Mouse (Mus musculus): ENCODE measurements around the gene 2700049A03Rik.
A peak's percentile ranks its signal among the peaks of the same experiment; 100 is the strongest.

The 2700049A03Rik gene

DNA sequence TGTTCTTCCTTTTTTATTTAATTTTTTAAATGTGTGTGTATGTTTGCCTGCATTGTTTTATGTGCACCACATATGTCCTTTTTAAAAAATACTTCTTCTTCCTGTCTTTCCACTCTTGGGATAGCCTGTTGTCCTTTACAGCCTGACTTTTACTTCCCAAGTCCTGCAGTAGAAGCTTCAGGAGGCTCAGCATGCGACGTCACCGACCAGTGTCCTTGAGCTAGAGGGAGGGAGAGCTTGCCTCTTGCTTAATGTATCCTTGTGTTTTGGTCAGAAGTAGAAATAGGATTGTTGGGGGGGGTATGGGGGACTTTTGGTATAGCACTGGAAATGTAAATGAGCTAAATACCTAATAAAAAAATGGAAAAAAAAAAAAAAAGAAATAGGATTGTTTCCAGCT is 47.1 kb downstream of the 2700049A03Rik start:
- DNase-seq (ENCODE audit: low read depth, low spot score), result no peak

DNA sequence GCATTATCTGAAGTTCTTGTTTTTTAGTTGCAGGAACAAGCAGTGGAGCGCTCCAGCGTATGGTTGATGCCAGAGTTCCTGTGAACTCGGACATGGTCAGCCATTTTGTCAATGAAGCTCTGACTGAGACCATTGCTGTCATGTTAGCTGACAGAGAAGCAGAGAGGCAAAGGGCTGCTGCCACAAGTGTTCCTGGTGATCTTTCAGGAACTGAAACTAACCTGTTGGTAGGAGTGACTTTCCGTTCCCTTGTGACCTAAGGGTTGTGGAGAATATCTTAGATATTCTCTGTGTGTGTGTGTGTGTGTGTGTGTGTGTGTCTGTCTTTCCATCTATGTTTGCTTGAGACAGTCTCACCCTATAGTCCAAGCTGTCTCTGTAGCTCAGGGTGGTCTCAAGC is 47.7 kb downstream of the 2700049A03Rik start:
- DNase-seq (ENCODE audit: low read depth, low spot score), result no peak

DNA sequence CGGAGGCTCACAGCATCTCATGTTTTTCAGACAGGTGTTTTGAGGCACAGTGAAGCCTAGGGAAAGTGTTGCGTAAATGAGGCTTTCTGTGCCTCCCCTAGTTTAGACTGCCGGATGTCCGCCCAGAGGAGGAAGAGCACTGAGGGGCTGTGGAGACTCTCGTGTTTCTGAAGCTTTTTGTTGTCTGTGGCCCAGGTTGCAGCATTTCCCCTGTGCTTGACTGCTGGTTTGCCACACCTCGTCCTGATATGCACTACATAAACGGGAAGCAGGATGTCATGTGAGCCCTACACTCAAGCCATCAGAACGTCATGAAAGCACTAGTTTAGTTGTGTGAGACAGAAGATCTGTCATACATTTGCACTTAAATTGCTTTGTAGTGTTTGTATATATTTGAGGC is 56.1 kb downstream of the 2700049A03Rik start:
- DNase-seq (ENCODE audit: low read depth, low spot score), result no peak

DNA sequence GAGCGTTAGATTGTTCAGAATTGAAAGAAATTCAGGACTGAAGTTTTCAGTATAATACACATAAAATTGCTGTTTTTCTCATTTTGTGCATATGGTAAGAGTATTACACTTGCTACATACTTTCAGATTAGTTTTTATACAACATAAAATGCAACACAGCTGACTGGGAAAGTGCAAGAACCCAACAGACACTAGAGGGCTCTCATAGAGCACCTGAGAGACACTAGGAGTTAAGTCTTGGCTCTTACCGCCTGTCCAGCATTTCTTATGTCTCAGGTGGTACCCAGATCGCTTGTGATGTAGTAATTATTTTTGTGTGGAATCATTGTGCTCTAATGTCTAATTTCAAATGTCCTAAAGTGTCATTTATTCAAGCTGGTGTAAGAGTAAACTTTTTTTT is 61.0 kb downstream of the 2700049A03Rik start:
- no peak for DNase-seq (ENCODE audit: low read depth, low spot score)

DNA sequence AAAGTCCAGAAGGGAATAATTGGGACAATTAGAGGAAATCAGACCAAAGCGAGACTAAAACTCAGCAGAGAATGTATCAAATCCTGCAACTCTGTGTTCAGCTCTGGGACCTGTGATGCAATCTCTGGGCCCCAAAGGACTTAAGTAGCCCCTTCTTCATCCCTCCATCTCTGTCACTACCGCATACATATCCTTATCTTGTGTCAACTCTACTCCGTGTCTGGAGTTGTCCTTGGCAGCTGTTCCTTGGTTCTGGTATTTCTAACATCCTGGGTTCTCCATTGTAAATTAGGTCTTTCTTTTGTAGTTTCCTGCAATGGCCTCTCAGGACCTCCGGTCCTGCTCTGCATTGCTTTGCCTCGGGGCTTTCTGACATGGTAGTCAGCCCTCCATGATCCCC is 65.1 kb downstream of the 2700049A03Rik start:
- no peak for DNase-seq (ENCODE audit: low read depth, low spot score)

DNA sequence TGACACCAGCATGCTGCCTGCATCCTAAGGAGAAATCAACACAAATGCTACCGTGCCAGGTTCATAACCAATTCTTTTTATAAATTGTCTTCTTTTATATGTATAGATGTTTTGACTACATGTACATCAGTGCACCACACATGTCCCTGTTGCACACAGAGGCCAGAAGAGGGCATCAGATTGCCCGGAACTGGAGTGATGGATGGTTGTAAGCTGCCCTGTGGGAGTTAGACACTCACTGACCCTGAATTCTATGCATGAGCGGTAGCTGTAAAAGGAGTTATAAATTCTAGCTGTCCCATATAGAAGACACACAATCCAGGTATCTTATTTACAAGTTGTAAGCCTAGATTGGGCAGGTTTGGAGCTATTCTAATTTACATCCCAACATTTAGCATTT is 67.7 kb downstream of the 2700049A03Rik start:
- no peak for DNase-seq (ENCODE audit: low read depth, low spot score)

DNA sequence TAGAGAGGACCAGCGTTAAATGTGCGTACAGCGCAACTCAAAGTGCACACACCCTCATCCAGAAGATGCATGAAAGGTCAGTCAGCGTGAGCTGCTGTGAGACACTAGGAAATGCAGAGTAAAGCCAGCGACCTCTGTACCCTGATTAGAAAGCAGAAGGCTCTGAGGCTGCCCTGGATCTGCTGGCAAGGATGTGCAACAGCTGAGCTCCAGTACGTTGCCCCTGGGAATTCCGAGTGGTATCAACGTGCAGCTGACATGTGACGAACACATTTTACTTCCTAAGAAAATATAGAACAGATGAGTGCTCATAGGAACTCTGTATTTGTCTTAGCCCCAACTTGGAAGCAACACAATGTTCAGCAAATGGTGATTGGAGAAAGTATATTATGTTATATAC is 80.5 kb downstream of the 2700049A03Rik start:
- DNase-seq (ENCODE audit: low read depth, low spot score), result no peak

DNA sequence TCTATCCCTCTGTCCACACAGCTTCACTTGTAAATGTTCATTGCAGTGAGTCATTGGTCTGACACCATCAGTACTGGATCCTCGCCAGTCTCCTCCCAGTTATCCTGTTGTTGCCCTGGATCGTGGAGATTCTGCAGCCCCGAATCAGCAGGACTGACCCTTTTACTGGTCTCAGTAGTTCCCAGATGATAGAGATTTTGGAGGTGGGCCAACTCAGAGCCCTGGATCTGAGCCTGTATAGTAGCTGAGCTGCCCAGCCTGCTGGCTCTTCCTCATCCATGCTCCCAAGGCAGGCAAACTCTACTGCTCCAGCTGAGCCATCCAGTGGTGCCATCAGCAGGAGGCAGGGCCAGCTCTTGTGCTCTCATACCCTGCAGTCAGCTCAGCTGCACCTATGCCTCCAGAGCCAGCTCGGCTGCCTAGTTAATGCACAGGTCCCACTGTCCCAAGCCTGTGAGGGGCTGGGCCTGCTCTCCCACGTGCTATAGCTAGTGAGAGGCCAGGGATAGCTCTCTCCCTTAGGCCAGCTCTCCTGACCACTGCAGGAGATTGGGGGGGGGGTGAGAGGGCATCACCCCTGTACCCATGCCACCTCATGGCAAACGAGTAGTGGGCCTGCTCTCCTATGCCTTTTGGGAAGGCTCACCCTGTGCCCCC is 81.3 kb downstream of the 2700049A03Rik start:
- DNase-seq (ENCODE audit: low read depth, low spot score), result peak; percentile 3

DNA sequence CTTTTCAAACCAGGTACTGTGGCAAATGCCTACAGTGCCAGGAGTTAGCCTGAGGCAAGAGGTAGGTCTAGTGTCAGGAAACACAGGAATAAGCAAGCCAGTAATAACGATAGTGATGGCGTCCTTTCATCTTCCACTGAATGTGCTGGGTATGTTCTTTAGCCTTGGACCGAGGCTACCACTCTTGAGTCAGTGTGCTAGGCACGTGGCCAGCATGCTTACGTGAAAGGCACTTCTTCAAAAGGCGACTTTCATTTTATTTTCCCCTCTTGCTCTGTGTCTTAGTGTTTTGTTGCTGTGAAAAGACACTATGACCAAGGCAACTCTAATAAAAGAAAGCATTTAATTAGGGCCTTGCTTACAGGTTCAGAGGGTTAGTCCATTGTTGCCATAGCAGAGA is 86.1 kb downstream of the 2700049A03Rik start:
- no peak for DNase-seq (ENCODE audit: low read depth, low spot score)

DNA sequence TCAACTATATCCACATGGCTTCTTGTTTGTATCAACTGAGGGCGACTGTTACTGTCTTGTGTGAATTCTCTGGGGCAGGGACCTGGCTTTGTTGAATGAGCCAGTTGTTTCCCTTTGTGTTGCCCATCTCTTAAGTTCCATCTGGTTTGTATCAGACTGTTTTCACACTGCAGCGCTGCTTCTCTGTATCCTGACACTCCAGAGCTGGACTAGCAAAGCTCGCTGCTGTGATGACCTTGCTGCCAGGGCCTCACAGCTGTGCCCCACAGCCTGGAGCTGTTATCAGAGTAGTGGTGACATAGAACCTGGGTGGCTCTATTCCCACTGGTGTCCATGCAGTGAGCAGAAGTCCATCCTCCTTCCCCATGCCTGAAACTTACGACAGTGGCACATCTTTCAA is 91.1 kb downstream of the 2700049A03Rik start:
- no peak for DNase-seq (ENCODE audit: low read depth, low spot score)

DNA sequence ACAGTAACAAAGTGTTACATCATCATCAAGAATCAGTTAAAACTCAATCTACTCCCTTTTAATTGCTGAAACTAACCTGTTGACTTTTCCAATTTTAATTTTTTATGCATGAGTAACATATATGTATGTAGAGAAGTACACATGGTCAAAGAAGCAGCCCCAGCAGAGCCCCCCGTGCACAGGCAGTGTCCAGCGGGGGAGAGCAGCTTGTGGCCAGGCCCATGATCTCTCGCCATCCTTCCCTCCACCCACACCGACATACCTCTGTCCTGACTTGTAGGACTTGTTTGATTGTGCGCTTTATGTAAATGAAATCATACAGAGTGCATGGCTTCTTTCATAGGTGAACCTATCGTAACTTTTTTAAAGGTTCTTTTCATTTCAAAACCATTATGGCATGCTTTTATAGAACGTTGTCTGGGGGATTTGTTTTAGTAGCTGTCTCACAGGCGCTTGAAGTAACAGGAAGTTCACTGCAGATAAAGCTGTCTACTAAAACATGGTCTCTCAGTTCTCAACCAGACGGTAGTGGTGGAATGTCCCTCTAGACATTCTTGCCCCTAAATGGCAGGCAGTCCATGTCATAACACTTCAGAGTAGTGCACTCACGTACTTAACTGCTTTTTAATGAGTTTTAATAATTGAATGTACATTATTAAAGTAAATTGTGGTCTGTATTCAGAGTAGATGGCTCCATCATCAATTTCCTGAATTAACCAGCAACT is 92.4 kb downstream of the 2700049A03Rik start:
- no peak for DNase-seq (ENCODE audit: low read depth, low spot score)

DNA sequence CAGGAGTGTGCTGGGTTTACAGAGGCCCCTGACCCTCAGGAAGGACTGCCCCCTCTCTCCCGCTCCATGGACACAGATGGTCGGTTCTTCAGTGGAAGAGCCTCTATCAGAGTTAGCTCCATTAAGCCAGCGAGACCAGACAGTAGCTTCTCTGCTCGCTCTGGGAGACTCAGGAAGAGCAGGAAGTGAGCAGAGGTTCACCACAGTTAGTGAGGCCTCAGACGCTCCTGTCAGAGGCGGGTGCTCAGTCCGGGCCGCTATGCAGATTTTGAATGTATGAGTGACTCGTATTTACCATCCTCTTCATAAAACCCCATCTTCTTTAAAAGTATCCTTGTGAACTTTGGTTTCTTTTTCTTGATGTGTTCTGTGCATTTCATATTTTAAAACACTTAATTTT is 94.9 kb downstream of the 2700049A03Rik start:
- no peak for DNase-seq (ENCODE audit: low read depth, low spot score)

DNA sequence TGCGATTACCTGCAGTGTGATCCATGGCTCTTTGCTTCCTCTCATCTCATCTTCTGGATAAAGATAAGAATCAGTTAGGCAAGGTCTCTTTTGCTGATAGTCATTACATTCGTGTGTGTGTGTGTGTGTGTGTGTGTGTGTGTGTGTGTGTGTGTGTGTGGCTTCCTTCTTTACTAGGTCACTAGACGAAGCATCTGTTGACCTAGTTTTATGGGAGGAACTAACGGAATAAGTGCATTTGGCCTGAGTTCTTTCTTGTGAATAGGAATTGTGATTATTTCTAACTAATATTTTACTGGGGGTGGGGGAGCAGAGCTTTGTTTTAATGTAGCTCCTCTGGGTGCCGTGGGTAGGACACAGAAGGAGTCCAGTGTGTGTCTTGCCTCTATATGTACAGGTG is 96.8 kb downstream of the 2700049A03Rik start:
- no peak for DNase-seq (ENCODE audit: low read depth, low spot score)

DNA sequence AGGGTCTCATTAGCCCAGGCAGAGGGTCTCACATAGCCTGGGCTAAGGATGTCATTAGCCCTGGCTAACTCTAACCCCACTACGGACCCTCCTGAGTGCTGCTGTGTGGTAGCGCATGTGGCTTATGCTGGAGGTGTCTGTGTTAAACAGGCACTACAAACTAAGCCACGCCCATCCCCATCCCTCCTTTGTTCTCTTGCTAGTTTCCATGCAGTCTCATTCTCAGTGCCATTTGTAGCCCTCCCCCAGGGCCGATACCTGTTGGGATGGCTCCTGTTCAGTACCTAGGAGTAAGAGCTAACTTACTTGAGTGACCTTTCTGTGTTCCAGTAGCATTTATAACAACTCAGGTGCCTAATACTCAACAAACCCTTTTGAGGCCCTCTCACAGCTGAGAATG is 100.4 kb downstream of the 2700049A03Rik start:
- DNase-seq (ENCODE audit: low read depth, low spot score), result no peak

DNA sequence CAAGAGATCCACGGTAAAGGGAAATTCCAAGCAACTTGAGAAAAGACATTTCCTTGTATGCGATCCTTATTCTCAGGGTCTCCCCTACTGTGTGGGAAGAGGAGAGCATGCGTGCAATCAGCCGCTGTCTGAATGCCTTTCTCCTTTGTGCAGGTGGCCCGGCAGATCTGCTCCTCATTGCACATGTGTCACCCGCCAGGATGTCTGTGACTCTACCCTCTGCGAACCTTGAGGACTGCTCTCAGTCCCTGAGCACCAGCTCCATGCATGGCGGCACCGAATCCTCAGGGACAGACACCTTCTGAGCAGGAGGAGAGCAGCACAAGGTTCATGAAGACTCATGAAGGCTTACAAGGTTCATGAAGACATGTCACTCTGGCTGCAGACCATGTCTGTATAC is 106.1 kb downstream of the 2700049A03Rik start:
- no peak for DNase-seq (ENCODE audit: low read depth, low spot score)

DNA sequence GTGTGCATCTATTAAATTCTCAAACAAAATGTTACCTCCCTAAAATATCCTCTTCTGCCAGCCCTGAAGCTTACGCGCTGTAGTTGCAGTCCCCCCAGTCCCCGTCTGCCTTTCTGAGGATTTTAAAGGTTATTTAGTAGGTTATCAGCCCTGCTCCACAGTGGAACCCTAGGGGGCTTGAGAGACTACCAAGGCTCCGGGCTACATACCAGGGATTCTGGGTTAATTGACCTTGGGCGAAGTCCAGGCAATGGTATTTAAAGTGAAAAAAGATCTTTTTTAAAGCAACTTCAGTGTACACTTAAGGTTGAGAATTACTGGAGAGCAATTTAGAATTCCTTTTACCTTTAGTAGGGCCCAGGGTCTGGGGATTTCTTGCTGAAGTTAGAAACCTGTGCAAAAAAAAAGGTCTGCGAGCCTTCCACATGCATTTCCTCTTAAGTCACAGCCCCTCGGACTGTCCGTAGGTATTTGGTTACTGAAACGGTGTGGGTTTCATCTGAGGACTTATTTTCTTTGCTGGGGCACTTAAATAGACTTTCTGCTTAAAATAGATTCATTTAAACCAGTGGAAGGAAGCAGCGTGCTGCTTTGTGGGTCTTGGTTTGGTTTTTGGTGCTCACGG is 108.2 kb downstream of the 2700049A03Rik start:
- no peak for DNase-seq (ENCODE audit: low read depth, low spot score)

DNA sequence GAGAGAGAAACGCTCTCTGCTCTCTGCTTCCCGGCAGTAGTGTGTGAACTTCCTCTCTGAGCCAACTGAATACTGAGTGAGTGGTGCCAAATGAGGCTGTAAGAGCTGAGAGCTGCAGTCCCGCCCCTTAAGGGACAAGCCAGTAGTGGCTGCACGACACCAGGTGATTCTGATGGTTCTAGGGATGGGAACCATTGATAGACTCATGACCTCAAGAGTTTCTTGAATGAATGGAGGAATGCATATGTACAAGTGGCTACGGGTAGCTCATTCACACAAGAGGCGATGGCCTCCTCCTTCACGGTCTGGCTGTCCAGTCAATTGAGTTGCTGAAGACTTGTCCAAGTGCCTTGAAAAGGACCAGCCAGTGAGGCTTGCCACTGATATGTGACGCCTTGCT is 110.5 kb downstream of the 2700049A03Rik start:
- DNase-seq (ENCODE audit: low read depth, low spot score), result no peak

DNA sequence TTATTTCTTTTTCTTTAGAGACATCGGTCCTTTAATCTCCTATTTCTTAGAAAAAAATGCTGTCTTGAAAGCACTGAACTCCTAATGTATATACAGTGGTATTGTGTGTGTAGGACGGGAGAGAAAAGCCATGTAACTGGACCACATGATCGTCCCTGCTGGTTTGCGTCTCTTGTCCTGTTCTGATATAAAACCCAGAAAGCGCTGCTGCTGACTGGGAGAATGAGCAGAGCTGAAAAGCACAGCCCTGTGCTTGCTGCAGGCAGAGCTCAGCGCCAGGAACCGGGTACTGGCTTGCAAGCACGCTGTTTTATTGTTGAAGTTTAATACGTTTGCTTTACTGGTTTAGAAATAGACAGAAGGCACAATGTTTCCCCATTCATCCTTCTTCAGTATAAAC is 112.7 kb downstream of the 2700049A03Rik start:
- DNase-seq (ENCODE audit: low read depth, low spot score), result no peak

DNA sequence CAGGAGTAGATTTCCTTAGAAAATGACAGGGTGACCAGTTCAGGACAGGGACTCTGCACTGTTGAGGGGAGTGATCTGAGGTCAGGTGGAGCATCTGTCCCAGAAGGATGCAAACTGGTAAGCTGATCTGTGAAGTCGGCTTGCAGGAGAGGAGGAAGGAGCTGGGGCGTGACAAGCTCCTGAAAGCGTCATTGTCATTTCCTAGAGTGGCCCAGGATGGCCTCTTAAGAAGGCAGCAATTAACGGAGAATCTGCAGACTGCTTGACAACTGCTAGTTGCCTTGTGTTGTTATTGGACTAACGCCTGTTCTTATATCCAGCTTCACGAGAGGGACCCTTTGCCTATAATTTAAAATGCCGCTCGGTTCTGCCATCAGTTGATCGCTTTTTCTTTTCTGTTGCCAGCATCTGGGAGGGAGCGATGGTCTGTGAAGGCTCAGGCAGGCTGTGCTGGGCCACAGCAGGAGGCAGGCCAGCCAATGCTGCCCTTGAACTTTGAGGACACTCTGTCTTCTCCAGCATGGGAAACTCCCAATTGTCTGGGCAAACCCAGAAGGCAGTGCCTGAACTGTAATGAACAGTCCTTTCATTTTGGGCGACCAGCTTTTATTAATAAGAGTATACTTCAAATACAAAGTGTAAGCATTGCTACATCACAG is 116.0 kb downstream of the 2700049A03Rik start:
- no peak for DNase-seq (ENCODE audit: low read depth, low spot score)

DNA sequence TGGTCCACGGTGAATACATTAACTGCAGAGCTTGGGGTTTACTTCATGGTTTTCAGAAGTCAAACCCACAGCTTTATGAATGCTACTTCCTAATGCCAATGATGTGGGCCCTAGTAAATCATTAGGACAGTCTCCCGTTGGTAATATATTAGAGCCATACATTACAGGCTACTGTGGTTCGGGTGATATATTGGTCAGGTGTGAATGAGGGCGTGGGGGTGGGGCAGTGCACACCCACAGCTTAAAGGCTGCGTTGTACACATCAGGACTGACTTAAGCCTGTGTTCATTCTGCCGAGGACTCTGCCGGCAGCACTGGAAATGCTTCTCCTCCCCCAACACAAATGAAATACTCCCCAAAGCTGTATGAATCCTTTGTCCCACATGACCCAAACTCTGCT is 118.1 kb downstream of the 2700049A03Rik start:
- DNase-seq (ENCODE audit: low read depth, low spot score), result no peak

DNA sequence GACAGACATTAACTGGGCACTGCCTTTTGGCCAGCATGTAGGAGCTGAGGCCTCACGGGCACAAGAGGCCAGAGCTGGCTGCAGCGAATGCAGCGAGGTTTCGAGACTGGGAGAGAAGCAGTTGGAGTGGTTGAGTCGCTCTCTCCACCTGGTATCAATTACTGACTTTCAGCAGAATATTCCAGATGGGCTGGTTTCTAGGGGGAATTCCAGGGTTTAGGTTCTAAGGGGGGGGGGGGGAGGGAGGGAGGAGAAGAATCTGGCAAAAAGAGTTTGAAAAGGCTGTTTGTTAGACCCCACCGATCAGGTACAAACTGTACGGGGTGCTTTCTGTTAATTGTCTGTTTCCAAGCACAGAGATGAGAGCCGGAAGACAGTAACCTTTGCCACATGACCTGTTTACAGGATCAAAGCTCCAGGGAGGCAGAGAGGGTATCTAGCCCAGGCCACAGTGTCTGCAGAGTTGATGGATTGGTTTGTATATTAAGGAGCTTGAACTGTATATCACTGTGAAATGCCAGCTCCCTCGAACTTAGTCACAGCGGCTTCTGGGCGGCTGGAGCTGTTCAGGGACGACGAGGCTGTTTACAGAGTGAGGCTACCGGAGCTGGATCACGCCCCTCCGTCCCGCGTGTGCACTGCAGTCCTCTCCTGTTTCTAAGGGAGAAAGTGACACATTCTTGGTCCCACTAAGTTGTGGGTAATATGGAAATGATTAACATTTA is 121.7 kb downstream of the 2700049A03Rik start:
- no peak for DNase-seq (ENCODE audit: low read depth, low spot score)

DNA sequence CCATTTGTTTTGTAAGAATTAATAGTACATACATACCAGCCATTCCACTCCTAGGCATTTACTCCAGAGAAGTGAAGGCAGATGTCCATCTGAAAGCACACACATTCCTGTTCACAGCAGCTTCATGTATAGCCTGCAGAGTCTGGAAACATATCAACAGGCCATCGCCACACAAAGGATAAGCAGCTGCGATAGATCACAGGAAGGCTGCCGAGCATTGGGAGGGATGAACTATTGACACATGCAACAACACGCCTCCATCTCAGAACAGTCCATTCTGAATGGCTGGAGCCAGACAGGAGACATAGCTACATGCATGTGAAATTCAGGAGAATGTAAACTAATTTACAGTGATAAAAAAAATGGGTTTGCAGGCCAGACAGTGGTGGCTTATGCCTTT is 127.6 kb downstream of the 2700049A03Rik start:
- no peak for DNase-seq (ENCODE audit: low read depth, low spot score)
